Mouse (Mus musculus): Measurements from ENCODE around the gene Rtkn. TPM values are rescaled to one million over a fixed set of nuclear protein-coding genes. Genes with fewer than 3 reads are reported as not detected.

Gene Rtkn
- 0.77 TPM for polyA plus RNA-seq (2017; shearing (Covaris generic))

DNA sequence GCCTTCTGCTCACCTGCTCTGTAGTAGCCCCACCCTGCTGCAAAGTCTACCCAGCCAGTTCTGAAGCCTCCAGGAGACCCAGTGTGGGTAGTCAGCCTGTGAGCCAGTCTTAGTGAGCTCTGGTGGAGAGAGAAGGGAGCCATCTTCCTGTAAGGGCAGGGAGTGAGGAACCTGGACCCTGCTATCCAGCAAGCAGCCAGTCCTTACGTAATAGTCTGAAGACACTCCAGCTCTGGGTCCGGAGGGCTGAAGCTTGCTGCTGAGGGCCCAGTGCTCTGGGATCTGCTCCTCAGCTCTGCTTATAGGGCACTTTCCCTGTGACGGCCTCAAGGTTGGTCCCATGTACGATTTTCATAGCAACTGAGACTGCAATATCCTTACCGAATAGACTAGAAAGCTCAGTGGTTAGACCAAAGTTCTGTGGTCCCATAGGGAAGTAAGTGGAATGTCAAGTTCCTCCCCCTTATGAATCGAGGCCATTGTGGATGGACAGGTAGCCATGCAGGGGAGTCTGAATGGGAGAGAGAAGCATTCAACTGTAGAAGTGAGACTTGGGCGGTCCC is at the start of gene Rtkn:
TSS of gene Rtkn (plus strand) at position 513 of the 563 bp plus-strand sequence.

GRCm38 (mm10) chr6:83086121-83087035 is 48.9 kb upstream of the Rtkn start, which contains the start of gene Lbx2:
Gene Lbx2 (plus strand): TSS chr6:83086367.

DNA sequence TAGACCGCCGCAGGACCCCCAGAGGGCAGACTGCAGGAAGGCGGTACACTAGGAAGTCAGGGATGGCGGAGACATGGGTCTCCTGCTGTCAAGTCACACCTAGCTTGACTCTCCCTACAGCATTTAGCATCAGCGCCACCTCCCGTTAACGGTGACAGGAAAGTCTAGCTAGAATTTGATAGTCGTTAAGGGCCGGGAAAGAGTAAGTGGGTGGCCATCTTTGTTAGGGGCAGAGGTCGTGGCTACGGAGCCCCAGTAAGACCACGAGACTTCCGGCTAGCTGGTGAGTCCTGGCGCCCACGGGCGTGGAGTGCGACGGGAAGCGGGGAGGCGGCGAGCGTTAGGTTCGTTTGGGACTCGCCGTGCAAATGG is 34.0 kb upstream of the Rtkn start, which contains the start of the genes Ccdc142 and Gm42688:
TSS of gene Ccdc142 (plus strand) at position 286 of the 372 bp plus-strand sequence.
TSS of gene Gm42688 (plus strand) at position 302 of the 372 bp plus-strand sequence.

GRCm38 (mm10) chr6:83108762-83109668 is 26.2 kb upstream of the Rtkn start, which contains the start of gene Mrpl53:
Gene Mrpl53 (plus strand): TSS chr6:83109040.

GRCm38 (mm10) chr6:83115011-83115671 is 20.1 kb upstream of the Rtkn start, which contains the start of gene Mogs:
Gene Mogs (plus strand): TSS chr6:83115496.

DNA sequence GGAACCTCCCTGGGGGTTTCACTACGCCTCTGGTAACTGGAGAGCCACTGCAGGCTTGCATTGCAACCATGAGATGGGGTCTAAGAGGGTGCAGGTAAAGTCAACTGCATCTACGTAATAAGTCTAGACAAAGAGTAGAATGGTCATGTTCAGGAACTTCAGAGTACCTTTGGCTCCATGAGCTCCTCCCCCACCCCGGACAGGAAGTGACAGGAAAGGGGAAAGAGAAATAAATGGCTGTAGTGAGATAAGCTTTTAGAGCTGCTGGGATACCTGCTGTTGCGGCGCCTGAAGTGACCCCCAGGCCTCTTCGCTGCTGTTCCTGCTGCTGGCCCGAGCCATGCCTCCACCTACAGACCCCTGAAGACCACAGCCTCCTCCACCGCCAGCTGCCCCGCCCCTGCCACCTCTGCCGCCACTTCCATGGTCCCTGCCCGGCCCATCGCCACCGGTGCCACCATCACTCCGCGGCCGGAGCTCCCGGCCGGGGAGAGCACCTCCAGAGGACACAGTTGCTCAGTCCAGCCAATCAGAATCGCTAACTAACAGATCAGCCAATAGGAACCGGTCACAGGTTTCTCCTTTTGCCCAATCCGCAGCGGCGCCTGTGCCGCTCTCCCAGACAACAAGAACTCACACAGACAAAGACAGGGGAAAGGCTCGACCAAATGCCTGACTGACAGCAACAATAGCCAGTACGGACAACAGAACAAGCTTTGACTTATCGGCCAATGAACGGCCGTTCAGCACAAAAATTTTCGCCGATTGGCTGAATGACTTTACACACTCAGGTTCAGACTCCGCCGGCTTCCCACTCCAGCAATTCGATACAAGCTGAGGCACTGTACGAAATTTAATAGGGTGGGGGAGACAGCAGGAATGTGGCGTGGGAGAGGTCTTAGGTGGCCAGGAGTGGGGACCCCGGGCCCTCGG is 14.1 kb upstream of the Rtkn start, which contains the start of gene Wbp1:
TSS of gene Wbp1 (minus strand) at position 630 of the 933 bp plus-strand sequence.

DNA sequence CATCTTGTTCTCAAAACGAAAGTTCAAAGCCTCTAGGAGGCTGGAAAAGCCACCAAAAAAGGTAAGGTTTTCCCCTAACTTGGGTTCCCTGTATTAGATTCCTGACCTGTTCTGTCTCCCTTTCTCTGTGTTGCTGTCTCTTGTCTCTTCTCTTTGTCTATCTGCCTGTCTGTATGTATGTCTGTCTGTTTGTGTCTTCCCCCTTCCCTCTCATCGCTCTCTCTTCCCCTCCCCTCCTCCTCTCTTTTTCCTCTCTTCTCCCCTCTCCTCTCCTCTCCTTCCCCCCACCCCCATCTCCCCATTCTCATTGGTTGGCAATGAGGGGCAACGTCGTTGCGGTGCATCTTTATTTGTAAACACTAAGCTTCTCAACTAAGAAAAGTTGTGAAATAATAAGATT is 9.9 kb upstream of the Rtkn start, which contains the start of gene Ino80b:
TSS of gene Ino80b (minus strand) at position 101 of the 400 bp plus-strand sequence.

DNA sequence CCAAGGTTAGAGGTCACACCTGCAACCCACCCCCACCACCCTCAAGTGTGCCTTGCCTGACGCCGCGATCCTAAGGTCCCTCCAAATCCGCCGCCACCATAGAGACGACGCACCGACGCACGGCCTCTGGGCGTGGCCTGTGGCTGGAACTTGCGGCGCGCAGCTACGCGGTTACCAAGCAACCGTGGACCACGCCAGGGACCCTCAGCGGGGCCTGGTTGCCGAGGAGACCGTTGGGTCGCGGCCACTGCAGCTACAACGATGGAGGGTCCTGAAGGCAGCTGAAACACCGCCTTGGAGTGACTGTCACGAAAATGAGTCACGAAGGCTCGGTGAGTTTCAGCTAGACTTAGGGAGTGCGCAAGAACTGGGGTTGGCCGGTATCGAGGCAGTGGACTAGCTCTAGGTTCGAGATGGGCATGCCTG is 21.0 kb downstream of the Rtkn start, which contains the start of the genes Wdr54 and 1700003E16Rik:
TSS of gene Wdr54 (minus strand) at position 139 of the 426 bp plus-strand sequence.
TSS of gene 1700003E16Rik (plus strand) at position 146 of the 426 bp plus-strand sequence.

DNA sequence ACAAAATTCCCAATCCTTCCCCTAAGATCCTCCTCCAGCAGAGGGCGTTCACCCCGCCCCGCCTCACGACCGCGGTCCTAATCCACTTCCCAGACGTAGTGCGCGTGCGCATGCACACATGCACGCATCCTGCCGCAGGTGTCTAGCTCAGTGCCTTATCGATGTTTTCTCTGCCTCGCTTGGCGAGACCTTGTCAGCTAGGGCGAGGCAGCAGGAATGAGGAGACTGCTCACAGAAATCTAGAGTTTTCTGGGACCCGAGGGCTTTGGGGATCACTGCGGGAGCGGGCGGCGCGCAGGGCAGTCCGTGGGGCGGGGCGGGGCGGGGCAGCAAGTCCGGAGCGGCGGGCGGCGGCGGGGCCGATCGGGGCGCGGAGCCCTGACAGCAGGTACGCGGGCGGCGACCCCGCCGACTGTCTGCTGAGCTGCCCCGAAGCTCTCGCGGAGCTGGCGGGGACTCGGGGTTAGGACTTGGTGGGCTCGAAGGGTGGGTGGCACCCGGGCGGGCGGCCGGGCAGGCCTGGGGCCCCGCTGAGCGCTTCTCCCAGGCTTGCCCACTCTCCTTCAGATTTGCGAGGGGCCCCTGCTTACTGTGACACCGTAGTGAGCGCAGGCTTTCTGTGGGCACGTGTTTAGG is 30.5 kb downstream of the Rtkn start, which contains the start of gene Dctn1:
TSS of gene Dctn1 (plus strand) at position 314 of the 636 bp plus-strand sequence.

Other genes with a start within 250 kb of the Rtkn start
- gene Sema4f, start 195.7 kb upstream of the Rtkn start, polyA plus RNA-seq (2017; shearing (Covaris generic)) = 14.4 TPM
- gene M1ap, start 188.6 kb upstream of the Rtkn start, polyA plus RNA-seq (2017; shearing (Covaris generic)) = not detected
- gene Dok1, start 102.0 kb upstream of the Rtkn start, polyA plus RNA-seq (2017; shearing (Covaris generic)) = 13.9 TPM
- gene Loxl3, start 101.3 kb upstream of the Rtkn start, polyA plus RNA-seq (2017; shearing (Covaris generic)) = not detected
- 408 TPM for gene Aup1, start 80.9 kb upstream of the Rtkn start, polyA plus RNA-seq (2017; shearing (Covaris generic))
- gene Htra2, start 80.2 kb upstream of the Rtkn start, polyA plus RNA-seq (2017; shearing (Covaris generic)) = 38.1 TPM
- gene Dqx1, start 77.6 kb upstream of the Rtkn start, polyA plus RNA-seq (2017; shearing (Covaris generic)) = 2.7 TPM
- not detected for gene Tlx2, start 65.2 kb upstream of the Rtkn start, polyA plus RNA-seq (2017; shearing (Covaris generic))
- gene Pcgf1, start 57.6 kb upstream of the Rtkn start, polyA plus RNA-seq (2017; shearing (Covaris generic)) = 25.5 TPM
- gene Lbx2, start 49.1 kb upstream of the Rtkn start, polyA plus RNA-seq (2017; shearing (Covaris generic)) = not detected
- gene Ccdc142, start 33.9 kb upstream of the Rtkn start, polyA plus RNA-seq (2017; shearing (Covaris generic)) = 2.9 TPM
- 7.2 TPM for gene Gm42688, start 33.8 kb upstream of the Rtkn start, polyA plus RNA-seq (2017; shearing (Covaris generic))
- gene Mrpl53, start 26.4 kb upstream of the Rtkn start, polyA plus RNA-seq (2017; shearing (Covaris generic)) = 29.6 TPM
- 71.4 TPM for gene Mogs, start 20.0 kb upstream of the Rtkn start, polyA plus RNA-seq (2017; shearing (Covaris generic))
- gene Wbp1, start 13.9 kb upstream of the Rtkn start, polyA plus RNA-seq (2017; shearing (Covaris generic)) = 58.8 TPM
- gene Ino80b, start 10.0 kb upstream of the Rtkn start, polyA plus RNA-seq (2017; shearing (Covaris generic)) = 26.6 TPM
- gene Wdr54, start 20.9 kb downstream of the Rtkn start, polyA plus RNA-seq (2017; shearing (Covaris generic)) = 0.62 TPM
- gene 1700003E16Rik, start 20.9 kb downstream of the Rtkn start, polyA plus RNA-seq (2017; shearing (Covaris generic)) = not detected
- 60.1 TPM for gene Dctn1, start 30.5 kb downstream of the Rtkn start, polyA plus RNA-seq (2017; shearing (Covaris generic))
- 0.81 TPM for gene Slc4a5, start 84.4 kb downstream of the Rtkn start, polyA plus RNA-seq (2017; shearing (Covaris generic))
- gene Mthfd2, start 190.4 kb downstream of the Rtkn start, polyA plus RNA-seq (2017; shearing (Covaris generic)) = 63.8 TPM
- gene Mob1a, start 190.6 kb downstream of the Rtkn start, polyA plus RNA-seq (2017; shearing (Covaris generic)) = 176 TPM
- 74.8 TPM for gene Bola3, start 213.7 kb downstream of the Rtkn start, polyA plus RNA-seq (2017; shearing (Covaris generic))

Data from effector memory CD4-positive, alpha-beta T cell, adult 5 months (primary cell).